Mouse (Mus musculus): Measurements from ENCODE around the gene Prr32. TPM values are rescaled to one million over a fixed set of nuclear protein-coding genes. Genes with fewer than 3 reads are reported as not detected.

Prr32 gene
- polyA plus RNA-seq (2015; fragmentation: Nextera tagmentation; extraction: Ambion mirVana), result 5.2 TPM in 2 replicates

GRCm38 (mm10) chrX:45090604-45091003 lies at the start of gene Prr32:
TSS of gene Prr32 (plus strand) at chrX:45090904.

Data from urinary bladder, postnatal 0 days (tissue).